Mouse (Mus musculus) CH12.LX (cell line): Measurements from ENCODE around the gene Dhdh. TPM values are rescaled to one million over a fixed set of nuclear protein-coding genes. Genes with fewer than 3 reads are reported as not detected.
A peak's percentile ranks its signal among the peaks of the same experiment; 100 is the strongest.

Experiments
- DNase-seq: peaks from one replicate; pipeline ENCODE4 v3.0.0-alpha.2; 2013; ENCODE audit errors: extremely low read depth
- H3K27ac ChIP-seq: 2 replicates; pipeline ENCODE4 v1.5.1; 2012; ENCODE audit warnings: low read depth, mild to moderate bottlenecking, control low read depth, moderate library complexity; ENCODE audit not compliant: insufficient read depth
- H3K27me3 ChIP-seq: replicated peaks from 2 replicates; pipeline ENCODE3; 2012; ENCODE audit warnings: inconsistent platforms
- H3K36me3 ChIP-seq, 2 experiments: replicated peaks in 1 of 2; 2 replicates each; pipeline versions ENCODE3 to v1.6.1; 2012; ENCODE audit warnings: inconsistent platforms in 1 of 2, low read length in 1 of 2, mild to moderate bottlenecking in 1 of 2, mixed read lengths in 1 of 2, moderate library complexity in 1 of 2; ENCODE audit not compliant: control insufficient read depth in 1 of 2, insufficient read depth in 1 of 2
- H3K4me1 ChIP-seq, 2 experiments: 2 replicates each; pipeline ENCODE4 v1.6.1; 2012; ENCODE audit warnings: inconsistent platforms in 1 of 2, moderate library complexity in 1 of 2; ENCODE audit not compliant: insufficient read depth in 2 of 2, control insufficient read depth in 1 of 2
- H3K4me2 ChIP-seq: 2 replicates; pipeline ENCODE4 v1.6.1; 2012; ENCODE audit warnings: low read depth, mild to moderate bottlenecking, control low read depth; ENCODE audit not compliant: poor library complexity, insufficient read depth, severe bottlenecking
- H3K4me3 ChIP-seq, 3 experiments: fragments of 150-350 bp in 1 of 3; sonication (generic) in 1 of 3; replicated peaks in 1 of 3; 2 replicates each; pipeline versions ENCODE3 to v1.5.1; 2011 to 2012; ENCODE audit warnings: low read depth in 2 of 3, low read length in 2 of 3, mild to moderate bottlenecking in 2 of 3, moderate library complexity in 2 of 3, control low read depth in 1 of 3, improper control_type of control experiment in 1 of 3, inconsistent platforms in 1 of 3, mixed read lengths in 1 of 3; ENCODE audit not compliant: poor library complexity in 1 of 3
- H3K79me2 ChIP-seq: replicated peaks from 2 replicates; pipeline ENCODE4 v1.6.1; 2012; ENCODE audit warnings: mild to moderate bottlenecking, moderate library complexity; ENCODE audit not compliant: control insufficient read depth, poor library complexity, insufficient read depth, severe bottlenecking; ENCODE audit errors: extremely low read depth
- H3K9ac ChIP-seq: 2 replicates; pipeline ENCODE4 v1.6.1; 2012; ENCODE audit warnings: low read depth, mild to moderate bottlenecking, control low read depth, moderate library complexity; ENCODE audit not compliant: insufficient read depth
- H3K9me3 ChIP-seq: replicated peaks from 2 replicates; pipeline ENCODE3; 2012; ENCODE audit warnings: low read length, inconsistent platforms, mixed read lengths
- BHLHE40 ChIP-seq: IDR thresholded peaks from 2 replicates; pipeline ENCODE4 v1.6.1; 2011; ENCODE audit warnings: mild to moderate bottlenecking, low read depth, low read length, improper control_type of control experiment
- CHD1 ChIP-seq: IDR thresholded peaks from 2 replicates; pipeline ENCODE4 v1.6.1; 2012; ENCODE audit warnings: low read depth, low read length, improper control_type of control experiment, inconsistent platforms
- EP300 ChIP-seq: IDR thresholded peaks from 2 replicates; pipeline ENCODE4 v1.6.1; 2011; ENCODE audit warnings: low read length, improper control_type of control experiment
- ETS1 ChIP-seq: conservative IDR thresholded peaks from 2 replicates; pipeline ENCODE4 v1.6.1; 2012; ENCODE audit warnings: low read depth, mild to moderate bottlenecking, inconsistent platforms, low read length, improper control_type of control experiment, moderate library complexity
- IRF4 ChIP-seq: IDR thresholded peaks from 2 replicates; pipeline ENCODE4 v1.6.1; 2014; ENCODE audit warnings: low read depth, mild to moderate bottlenecking, inconsistent platforms, low read length, improper control_type of control experiment
- JUN ChIP-seq: IDR thresholded peaks from 2 replicates; pipeline ENCODE4 v1.6.1; 2011; ENCODE audit warnings: low read depth, mild to moderate bottlenecking, low read length, improper control_type of control experiment, moderate library complexity; ENCODE audit not compliant: insufficient read depth
- KAT2A ChIP-seq: IDR thresholded peaks from 2 replicates; pipeline ENCODE4 v1.6.1; 2012; ENCODE audit warnings: low read length, improper control_type of control experiment, inconsistent platforms; ENCODE audit not compliant: insufficient replicate concordance
- MXI1 ChIP-seq: IDR thresholded peaks from 2 replicates; pipeline ENCODE4 v1.6.1; 2011; ENCODE audit warnings: mild to moderate bottlenecking, low read depth, low read length, improper control_type of control experiment
- MYC ChIP-seq: IDR thresholded peaks from 2 replicates; pipeline ENCODE4 v1.6.1; 2011; ENCODE audit warnings: low read depth, mild to moderate bottlenecking, improper control_type of control experiment, low read length
- NELFE ChIP-seq: IDR thresholded peaks from 2 replicates; pipeline ENCODE4 v1.6.1; 2011; ENCODE audit warnings: low read depth, low read length, improper control_type of control experiment
- NRF1 ChIP-seq: IDR thresholded peaks from 2 replicates; pipeline ENCODE4 v1.6.1; 2014; ENCODE audit warnings: low read depth, mild to moderate bottlenecking, inconsistent platforms, low read length, improper control_type of control experiment, moderate library complexity
- POLR2A ChIP-seq: IDR thresholded peaks from 2 replicates; pipeline ENCODE4 v1.6.1; 2011; ENCODE audit warnings: low read depth, mild to moderate bottlenecking, improper control_type of control experiment, low read length
- SIN3A ChIP-seq: IDR thresholded peaks from 2 replicates; pipeline ENCODE4 v1.6.1; 2012; ENCODE audit warnings: low read length, improper control_type of control experiment, inconsistent platforms
- SMC3 ChIP-seq: IDR thresholded peaks from 2 replicates; pipeline ENCODE4 v1.6.1; 2011; ENCODE audit warnings: low read depth, low read length, improper control_type of control experiment
- UBTF ChIP-seq: IDR thresholded peaks from 2 replicates; pipeline ENCODE4 v1.6.1; 2012; ENCODE audit warnings: low read depth, mild to moderate bottlenecking, inconsistent platforms, low read length, improper control_type of control experiment, moderate library complexity
- USF1 ChIP-seq: IDR thresholded peaks from 2 replicates; pipeline ENCODE4 v1.6.1; 2014; ENCODE audit warnings: low read depth, mild to moderate bottlenecking, inconsistent platforms, low read length, improper control_type of control experiment
- USF2 ChIP-seq: conservative IDR thresholded peaks from 2 replicates; pipeline ENCODE4 v1.6.1; 2011; ENCODE audit warnings: low read depth, low read length, improper control_type of control experiment
- ZC3H11A ChIP-seq: IDR thresholded peaks from 2 replicates; pipeline ENCODE4 v1.6.1; 2012; ENCODE audit warnings: low read depth, mild to moderate bottlenecking, inconsistent platforms, low read length, improper control_type of control experiment
- ZMIZ1 ChIP-seq: IDR thresholded peaks from 2 replicates; pipeline ENCODE4 v1.6.1; 2012; ENCODE audit warnings: low read depth, mild to moderate bottlenecking, inconsistent platforms, low read length, improper control_type of control experiment
- ZNF384 ChIP-seq: IDR thresholded peaks from 2 replicates; pipeline ENCODE4 v1.6.1; 2012; ENCODE audit warnings: low read depth, low read length, improper control_type of control experiment, inconsistent platforms
- dilution Hi-C: fragments of 300-500 bp; cut with MboI; formaldehyde crosslinking; loops from 2 replicates; pipeline ENCODE4 v1.14.3; 2020; ENCODE audit warnings: low sequenced_read_pairs; ENCODE audit not compliant: extremely low pct_unique_long_range_greater_than_20kb, extremely low pct_ligation_motif_present
- in situ Hi-C: fragments of 300-500 bp; cut with MboI; formaldehyde crosslinking; loops from 3 replicates; pipeline ENCODE4 v1.14.3; 2019; ENCODE audit warnings: low sequenced_read_pairs, low pct_ligation_motif_present, low pct_unique_long_range_greater_than_20kb, mixed read lengths
- polyA plus RNA-seq: library from polyadenylated mRNA; unstranded; fragments of >175 nt; gene quantifications from 2 replicates; pipeline ENCODE4 v1.2.1, GENCODE M21; 2012; ENCODE audit warnings: low read depth; ENCODE audit not compliant: insufficient read length
- total RNA-seq, 2 experiments: library from RNA; depleted of rRNA; stranded (reverse); fragments of 300-350 nt in 1 of 2; fragments of >200 nt in 1 of 2; gene quantifications; 2 replicates each; pipeline ENCODE4 v1.2.3; 2012 to 2014

Gene Dhdh
- total and polyA plus RNA-seq, 3 experiments = 5.9 to 18.0 (median 7.2) TPM

GRCm38 (mm10) chr7:45509181-45509882 lies 20.7 kb upstream of the Dhdh start:
- Histone ChIP-seq H3K9me3 (no peaks in the 10 kb centered on the region), H3K9ac (peak overlapping the region; percentile 80), H3K27me3 (no peaks in the 10 kb centered on the region), H3K27ac (no peak overlapping the region), H3K36me3 (peaks cover 7 to 36% of the 10 kb centered on the region in 2 experiments), H3K4me1 (peaks cover 2 to 16% of the 10 kb centered on the region in 2 experiments; a peak in 3 of 4 replicates), H3K79me2 (no peaks in the 10 kb centered on the region), H3K4me3 (peak overlapping the region; percentile 82 to 88 (median 87)), H3K4me2 (peak overlapping the region; percentile 68)
- no peak for DNase-seq
- in situ Hi-C loops = no loop called here
- dilution Hi-C loops = no loop called here
- TF ChIP-seq ZC3H11A (no peak), CHD1 (no peak)
- TF ChIP-seq, all 38 proteins: peak for 0

- in situ Hi-C loops = no loop called here
- Histone ChIP-seq H3K36me3 (peaks cover 7 to 43% of the 10 kb centered on the region in 2 experiments), H3K4me1 (peaks cover 2 to 16% of the 10 kb centered on the region in 2 experiments; a peak in 3 of 4 replicates), H3K4me3 (no peak overlapping the region), H3K27me3 (no peaks in the 10 kb centered on the region), H3K4me2 (no peak overlapping the region), H3K9me3 (no peaks in the 10 kb centered on the region), H3K27ac (no peak overlapping the region), H3K9ac (no peak overlapping the region), H3K79me2 (no peaks in the 10 kb centered on the region)
- dilution Hi-C loops = no loop called here
- DNase-seq = no peak
- TF ChIP-seq ETS1 (no peak), SIN3A (no peak), POLR2A (no peak), UBTF (no peak), ZNF384 (no peak), IRF4 (no peak), NELFE (no peak), EP300 (no peak), MYC (no peak), JUN (no peak), NRF1 (no peak), USF2 (no peak), BHLHE40 (no peak), ZMIZ1 (no peak), KAT2A (no peak), USF1 (no peak), SMC3 (no peak), MXI1 (no peak)
Observed at GRCm38 (mm10) chr7:45508561-45508960, 20.0 kb upstream of the Dhdh start.
